Mouse (Mus musculus) monocyte, adult 2 months (primary cell): ENCODE measurements around the gene Xiap.
A peak's percentile ranks its signal among the peaks of the same experiment; 100 is the strongest.

Experiments used
- DNase-seq, 2 experiments: peaks; one replicate each; pipeline ENCODE4 v3.0.0; 2022; ENCODE audit warnings: low spot score in 2 of 2, low read depth in 1 of 2

Gene Xiap

DNA sequence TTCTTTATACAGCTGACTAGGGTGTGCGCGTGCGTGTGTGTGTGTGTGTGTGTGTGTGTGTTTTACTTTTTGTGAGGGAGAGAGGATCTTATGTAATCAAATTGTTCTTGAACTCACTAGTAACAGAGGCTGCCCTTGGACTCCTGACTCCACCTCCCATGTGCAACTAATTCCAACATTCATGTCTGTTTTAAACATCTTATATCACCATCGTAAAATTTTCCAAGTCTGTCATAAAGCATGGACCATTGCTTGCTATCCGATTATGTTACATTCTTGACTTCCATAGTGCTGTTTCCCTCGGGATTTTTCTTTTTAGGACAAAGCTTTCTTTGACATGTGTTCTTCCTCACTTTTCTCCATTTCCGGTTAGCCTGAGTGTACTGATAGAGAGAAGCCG lies 28.3 kb downstream of the Xiap start:
- no peak for DNase-seq

- DNase-seq: no peak
Observed at GRCm38 (mm10) chrX:42088136-42088535, 28.7 kb downstream of the Xiap start.

DNA sequence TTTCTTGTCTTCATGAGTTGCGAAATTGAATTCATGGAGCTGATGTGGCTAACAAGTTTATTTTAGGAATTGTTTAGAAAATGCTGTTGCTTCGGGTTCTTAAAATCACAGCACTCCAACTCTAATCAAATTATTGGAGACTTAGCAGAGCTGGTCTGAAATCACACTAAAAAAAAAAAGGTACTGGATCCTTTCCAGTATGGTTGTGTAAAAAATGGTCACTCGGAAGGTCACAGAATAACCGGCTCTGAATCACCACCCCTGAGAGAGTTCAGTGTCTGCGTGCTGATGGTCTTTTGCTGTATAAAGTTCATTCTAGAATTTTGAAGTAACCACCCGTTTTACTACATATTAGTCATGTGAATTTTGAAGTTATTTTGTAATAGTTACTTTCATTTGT lies 47.7 kb downstream of the Xiap start:
- DNase-seq: no peak

GRCm38 (mm10) chrX:42110585-42110984 lies 51.1 kb downstream of the Xiap start:
- DNase-seq: no peak

DNA sequence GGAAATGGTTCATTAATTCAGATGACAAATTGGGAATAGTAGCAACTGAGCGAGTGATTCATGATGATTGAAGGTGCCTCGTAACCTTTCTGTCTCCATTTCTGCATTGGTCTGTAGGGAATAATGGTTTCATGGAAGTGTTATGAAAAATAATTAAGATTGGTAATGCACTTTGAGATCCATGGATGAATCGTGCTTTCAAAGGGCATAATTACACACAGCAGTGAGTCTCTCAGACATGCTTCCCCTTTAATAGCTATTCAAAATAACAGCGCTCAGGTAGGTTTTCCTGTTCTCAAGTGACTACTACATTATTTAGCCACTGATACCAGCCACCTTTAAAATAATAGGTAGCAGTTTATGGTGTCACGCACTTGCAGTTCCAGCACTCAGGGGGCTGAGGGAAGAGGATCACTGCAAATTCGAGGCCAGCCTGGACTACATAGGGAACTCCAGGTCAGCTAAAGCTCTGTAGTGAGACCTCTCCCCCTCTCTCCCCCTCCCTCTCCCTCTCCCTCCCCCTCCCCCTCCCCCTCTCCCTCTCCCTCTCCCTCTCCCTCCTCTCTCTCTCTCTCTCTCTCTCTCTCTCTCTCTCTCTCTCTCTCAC lies 60.1 kb downstream of the Xiap start:
- no peak for DNase-seq

GRCm38 (mm10) chrX:42124963-42125697 lies 65.7 kb downstream of the Xiap start:
- DNase-seq: no peak

GRCm38 (mm10) chrX:42139882-42140281 lies 80.4 kb downstream of the Xiap start:
- DNase-seq: no peak

DNA sequence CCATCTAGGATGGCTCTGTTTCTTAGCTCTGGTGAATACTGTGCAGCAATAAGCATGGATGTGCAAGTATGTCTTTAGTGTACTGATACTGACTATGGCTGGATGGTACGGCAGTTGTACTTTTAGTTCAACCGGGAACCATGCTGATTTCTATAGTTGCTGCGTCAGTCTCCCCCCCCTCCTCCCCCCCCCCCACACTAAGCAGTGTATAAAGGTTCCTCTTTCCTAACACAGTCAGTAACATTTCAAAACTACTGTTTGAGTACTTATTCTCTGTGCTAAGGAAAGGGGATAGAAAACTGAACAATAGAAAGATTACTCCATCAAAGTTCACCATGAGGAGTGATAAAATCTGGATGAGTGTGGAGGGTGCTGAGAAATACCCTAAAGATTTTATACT lies 83.1 kb downstream of the Xiap start:
- DNase-seq: no peak

GRCm38 (mm10) chrX:42143991-42144390 lies 84.5 kb downstream of the Xiap start:
- no peak for DNase-seq

DNA sequence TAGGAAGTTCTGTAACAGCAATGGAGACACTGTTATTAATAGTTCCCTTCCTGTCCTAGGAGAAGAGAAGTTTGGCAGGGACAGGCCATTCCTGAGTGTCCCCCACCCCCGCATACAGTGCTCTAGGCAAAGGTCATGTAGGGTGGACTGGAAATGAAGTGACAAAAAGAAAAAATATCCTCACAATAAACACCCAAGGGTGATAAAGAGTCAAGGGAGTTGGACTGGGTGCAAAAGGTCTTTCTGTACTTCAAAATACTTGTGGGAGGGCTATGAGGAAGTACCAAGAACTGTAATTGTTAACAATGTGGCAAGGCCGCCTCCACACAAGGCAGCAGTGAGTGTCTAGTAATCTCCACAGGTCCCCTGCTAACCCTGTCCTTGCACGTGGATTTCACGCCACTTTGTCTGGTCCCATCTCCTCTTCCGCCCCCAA lies 88.6 kb downstream of the Xiap start:
- DNase-seq: no peak

DNA sequence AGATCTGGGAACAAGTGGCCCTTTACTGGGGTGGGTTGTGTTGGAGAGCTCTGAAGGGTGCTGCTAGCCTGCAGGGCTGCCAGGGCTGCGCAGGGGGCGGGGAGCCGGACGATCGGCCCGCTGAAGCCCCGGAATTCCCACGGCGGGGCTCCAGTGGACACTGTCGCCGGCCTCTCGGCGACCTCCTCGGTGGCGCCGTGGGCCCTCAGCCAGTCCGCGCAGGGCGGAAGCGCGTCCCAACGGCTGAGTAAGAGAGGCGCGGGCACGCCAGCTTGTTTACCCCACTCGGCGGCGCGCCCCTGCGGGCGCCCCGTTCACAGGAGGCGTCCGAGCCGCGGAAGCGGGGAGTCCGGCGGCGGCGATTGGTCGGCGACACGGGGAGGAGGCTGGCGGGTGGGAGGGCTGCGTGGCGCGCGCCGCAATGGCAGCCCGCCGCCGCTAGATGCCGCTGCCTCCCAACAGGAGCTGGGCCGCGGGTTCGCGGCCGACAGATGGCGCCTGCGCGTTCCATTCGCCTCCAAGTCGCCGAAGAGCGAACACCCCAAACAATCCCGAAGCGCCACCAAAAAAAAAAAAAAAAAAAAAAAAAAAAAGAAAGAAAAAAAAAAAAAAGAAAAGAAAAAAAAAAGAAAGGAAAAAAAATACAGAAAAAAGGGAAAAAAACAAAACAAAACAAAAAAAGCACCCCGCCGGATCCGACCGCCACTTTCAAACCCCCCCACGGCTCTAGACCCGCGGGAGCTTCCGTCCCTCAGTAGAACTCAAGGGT lies 89.5 kb downstream of the Xiap start, which contains the start of gene Stag2:
Gene Stag2 (plus strand): TSS at position 530 of the 769 bp plus-strand sequence.
- peak in 1 of 2 experiments; percentile 74 for DNase-seq

DNA sequence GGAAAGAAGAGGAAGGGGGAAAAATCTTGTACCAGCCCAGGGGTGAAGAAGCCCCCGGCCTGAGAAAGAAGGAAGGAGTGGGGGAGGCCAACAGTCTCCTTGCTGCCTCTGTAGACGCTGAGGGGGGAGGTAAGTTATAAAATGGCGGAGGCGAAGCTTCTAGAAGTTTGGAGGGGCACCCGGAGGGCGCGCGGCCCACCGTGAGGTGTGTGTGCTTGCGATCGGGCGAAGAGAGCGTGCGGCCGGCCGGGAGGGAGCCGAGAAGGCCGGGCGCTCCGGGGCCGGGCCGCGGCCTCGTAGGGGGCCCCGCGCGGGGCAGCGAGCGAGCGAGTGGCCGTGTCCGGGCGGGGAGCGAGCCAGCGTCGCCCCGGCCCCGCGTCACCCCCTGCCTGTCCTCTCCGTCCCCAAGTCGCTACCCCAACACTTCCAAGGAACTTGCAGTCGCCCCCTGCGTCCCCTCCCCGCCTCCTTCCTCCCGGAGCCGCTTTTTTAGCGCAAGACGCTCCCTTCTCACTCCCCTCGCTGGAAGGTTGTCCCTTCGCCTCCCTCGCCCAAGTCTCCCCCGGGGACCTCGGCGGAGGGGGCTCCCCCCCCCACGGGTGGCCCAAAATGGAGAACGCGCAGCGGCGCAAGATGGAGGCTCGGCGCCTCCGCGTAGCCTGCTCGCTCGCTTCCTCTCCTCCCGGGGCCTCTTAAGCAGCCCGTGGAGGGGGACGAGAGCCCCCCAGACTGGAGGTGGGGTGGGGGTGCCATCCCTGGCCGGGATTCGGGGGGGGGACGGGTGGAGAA lies 90.3 kb downstream of the Xiap start:
- no peak for DNase-seq

GRCm38 (mm10) chrX:42150346-42151023 lies 91.0 kb downstream of the Xiap start:
- DNase-seq: peak in 1 of 2 experiments; percentile 30

- no peak for DNase-seq
Observed at GRCm38 (mm10) chrX:42151024-42151754, 91.7 kb downstream of the Xiap start.

GRCm38 (mm10) chrX:42151903-42152369 lies 92.5 kb downstream of the Xiap start:
- peak in 1 of 2 experiments; percentile 55 for DNase-seq

DNA sequence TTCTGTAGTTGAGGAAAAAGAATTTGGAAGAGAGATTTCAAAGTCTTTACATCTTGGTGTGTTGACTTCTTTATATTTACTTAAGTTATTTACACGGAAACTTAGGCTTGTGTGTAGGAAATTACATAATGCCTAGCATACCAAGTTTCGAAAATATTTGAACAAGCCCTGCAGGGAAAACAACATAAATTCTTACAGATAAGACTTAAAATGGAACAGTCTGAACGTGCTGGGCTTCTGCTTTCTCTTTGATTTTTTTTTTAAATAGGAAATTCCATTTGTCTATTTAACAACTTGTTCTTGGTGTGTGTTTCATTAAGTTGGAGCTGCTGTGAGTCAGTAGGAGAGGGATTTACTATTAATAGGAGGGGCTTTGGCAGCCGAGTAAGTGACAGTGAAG lies 93.6 kb downstream of the Xiap start:
- DNase-seq: no peak
